Mouse (Mus musculus): Measurements from ENCODE around the gene Gm5431. TPM values are rescaled to one million over a fixed set of nuclear protein-coding genes. Genes with fewer than 3 reads are reported as not detected.

Gene Gm5431
- polyA plus RNA-seq, 2 experiments, result 0.16 to 0.22 TPM

- Histone ChIP-seq H3K27me3 (ENCODE audit: control insufficient read depth, insufficient read depth, low read length) (no peaks in the 10 kb centered on the region; the same call in 1 of the 2 replicates), H3K36me3 (ENCODE audit: control insufficient read depth, insufficient read depth, low read length) (no peaks in the 10 kb centered on the region), H3K27ac (replicated peaks; ENCODE audit: low read depth, low read length) (no peak overlapping the region), H3K9me3 (ENCODE audit: control insufficient read depth, low read length) (no peaks in the 10 kb centered on the region), H3K4me2 (replicated peaks; ENCODE audit: low read depth, low read length, severe bottlenecking) (no peak overlapping the region), H3K4me1 (ENCODE audit: control insufficient read depth, insufficient read depth, low read length) (no peaks in the 10 kb centered on the region), H3K9ac (ENCODE audit: low read depth, low read length, severe bottlenecking) (no peak overlapping the region), H3K4me3 (replicated peaks; ENCODE audit: low read length) (no peak overlapping the region)
- no peak for TF ChIP-seq POLR2A (IDR thresholded peaks at IDR 0.05; ENCODE audit: borderline replicate concordance, extremely low read depth, insufficient read depth, insufficient read length)
- ATAC-seq (ENCODE audit: low FRiP score, low read depth) (no peak), DNase-seq (ENCODE audit: low spot score) (no peak)
- WGBS, result 21% methylated on average over 13 of the region's 13 CpGs
These were observed 56.7 kb downstream of the Gm5431 start for GRCm38 (mm10) chr11:48845244-48845815.

- H3K4me3 ChIP-seq (replicated peaks; ENCODE audit: low read length), result no peak overlapping the region
- no peaks in the 10 kb centered on the region for H3K4me1 ChIP-seq (ENCODE audit: control insufficient read depth, insufficient read depth, low read length)
- H3K27me3 ChIP-seq (ENCODE audit: control insufficient read depth, insufficient read depth, low read length), result no peaks in the 10 kb centered on the region
- TF ChIP-seq POLR2A (IDR thresholded peaks at IDR 0.05; ENCODE audit: borderline replicate concordance, extremely low read depth, insufficient read depth, insufficient read length), result no peak
- no peaks in the 10 kb centered on the region for H3K36me3 ChIP-seq (ENCODE audit: control insufficient read depth, insufficient read depth, low read length)
- H3K4me2 ChIP-seq (replicated peaks; ENCODE audit: low read depth, low read length, severe bottlenecking), result no peak overlapping the region
- H3K27ac ChIP-seq (replicated peaks; ENCODE audit: low read depth, low read length), result no peak overlapping the region
- WGBS, result 53% methylated on average over 6 of the region's 6 CpGs
- H3K9ac ChIP-seq (ENCODE audit: low read depth, low read length, severe bottlenecking), result no peak overlapping the region
- no peaks in the 10 kb centered on the region for H3K9me3 ChIP-seq (ENCODE audit: control insufficient read depth, low read length)
- ATAC-seq (ENCODE audit: low FRiP score, low read depth) (no peak), DNase-seq (ENCODE audit: low spot score) (no peak)
These were observed 57.7 kb downstream of the Gm5431 start for GRCm38 (mm10) chr11:48844309-48844708.

DNA sequence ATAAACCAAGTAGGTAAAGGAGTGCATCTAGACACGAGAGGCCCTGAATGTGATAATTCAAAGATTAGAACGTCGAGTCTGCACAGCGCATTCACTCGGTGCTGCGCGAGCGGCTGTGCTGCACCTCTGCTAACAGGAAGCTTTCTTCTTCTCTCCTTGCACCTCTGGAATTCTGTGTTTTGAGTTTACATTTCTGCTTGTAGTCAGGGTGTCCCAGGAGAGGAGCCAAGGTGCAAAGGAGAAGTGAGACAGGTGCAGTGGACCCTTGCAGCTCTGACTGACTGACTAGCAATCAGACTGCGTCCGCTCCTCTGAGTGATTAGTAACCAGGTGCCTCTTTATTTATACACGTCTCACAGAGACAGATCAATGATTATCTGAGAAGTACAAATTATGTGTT is 58.8 kb downstream of the Gm5431 start:
- DNase-seq (ENCODE audit: low spot score) (no peak), ATAC-seq (ENCODE audit: low FRiP score, low read depth) (no peak)
- Histone ChIP-seq H3K4me2 (replicated peaks; ENCODE audit: low read depth, low read length, severe bottlenecking) (no peak overlapping the region), H3K9me3 (ENCODE audit: control insufficient read depth, low read length) (no peaks in the 10 kb centered on the region), H3K4me3 (replicated peaks; ENCODE audit: low read length) (no peak overlapping the region), H3K4me1 (ENCODE audit: control insufficient read depth, insufficient read depth, low read length) (no peaks in the 10 kb centered on the region), H3K27ac (replicated peaks; ENCODE audit: low read depth, low read length) (no peak overlapping the region), H3K9ac (ENCODE audit: low read depth, low read length, severe bottlenecking) (no peak overlapping the region), H3K36me3 (ENCODE audit: control insufficient read depth, insufficient read depth, low read length) (no peaks in the 10 kb centered on the region), H3K27me3 (ENCODE audit: control insufficient read depth, insufficient read depth, low read length) (no peaks in the 10 kb centered on the region)
- 84% methylated on average over 11 of the region's 11 CpGs for WGBS
- no peak for TF ChIP-seq POLR2A (IDR thresholded peaks at IDR 0.05; ENCODE audit: borderline replicate concordance, extremely low read depth, insufficient read depth, insufficient read length)

- no peaks in the 10 kb centered on the region for H3K4me1 ChIP-seq (ENCODE audit: control insufficient read depth, insufficient read depth, low read length)
- no peaks in the 10 kb centered on the region for H3K36me3 ChIP-seq (ENCODE audit: control insufficient read depth, insufficient read depth, low read length)
- no peaks in the 10 kb centered on the region; the same call in 1 of the 2 replicates for H3K27me3 ChIP-seq (ENCODE audit: control insufficient read depth, insufficient read depth, low read length)
- no peak overlapping the region for H3K4me2 ChIP-seq (replicated peaks; ENCODE audit: low read depth, low read length, severe bottlenecking)
- no peak overlapping the region for H3K27ac ChIP-seq (replicated peaks; ENCODE audit: low read depth, low read length)
- no peak for ATAC-seq (ENCODE audit: low FRiP score, low read depth)
- H3K9ac ChIP-seq (ENCODE audit: low read depth, low read length, severe bottlenecking), result no peak overlapping the region
- no peaks in the 10 kb centered on the region for H3K9me3 ChIP-seq (ENCODE audit: control insufficient read depth, low read length)
- no peak for DNase-seq (ENCODE audit: low spot score)
- no peak overlapping the region for H3K4me3 ChIP-seq (replicated peaks; ENCODE audit: low read length)
- WGBS, result 83% methylated on average over 4 of the region's 4 CpGs
- no peak for TF ChIP-seq POLR2A (IDR thresholded peaks at IDR 0.05; ENCODE audit: borderline replicate concordance, extremely low read depth, insufficient read depth, insufficient read length)
These were observed 59.6 kb downstream of the Gm5431 start for GRCm38 (mm10) chr11:48842378-48842792.

DNA sequence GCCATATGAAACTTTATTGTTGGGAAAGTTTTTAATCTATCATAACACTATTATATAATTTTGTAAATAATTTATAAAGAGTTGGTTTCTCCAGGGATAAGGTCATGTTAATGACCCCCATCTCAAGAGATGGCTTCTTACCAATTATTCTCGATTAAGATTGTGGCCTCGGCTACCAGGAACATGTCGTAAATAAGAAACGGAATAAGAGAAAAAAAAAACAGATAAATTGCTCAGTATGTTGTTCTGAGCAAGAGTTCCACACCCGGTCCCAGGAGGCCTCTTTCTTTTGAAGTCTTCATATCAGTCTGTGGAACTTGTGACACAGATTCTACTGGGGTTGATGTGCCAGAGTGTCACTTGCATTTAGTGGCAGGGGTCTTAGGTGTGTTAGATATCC is 60.8 kb downstream of the Gm5431 start:
- H3K4me3 ChIP-seq (replicated peaks; ENCODE audit: low read length), result no peak overlapping the region
- DNase-seq (ENCODE audit: low spot score), result no peak
- H3K4me1 ChIP-seq (ENCODE audit: control insufficient read depth, insufficient read depth, low read length), result 0 out of 2 replicates have a peak, but pooled peaks cover 3% of the 10 kb centered on the region
- 73% methylated on average over 5 of the region's 5 CpGs for WGBS
- H3K27me3 ChIP-seq (ENCODE audit: control insufficient read depth, insufficient read depth, low read length), result peaks cover 4% of the 10 kb centered on the region; the same call in 1 of the 2 replicates
- no peak overlapping the region for H3K27ac ChIP-seq (replicated peaks; ENCODE audit: low read depth, low read length)
- no peak overlapping the region for H3K9ac ChIP-seq (ENCODE audit: low read depth, low read length, severe bottlenecking)
- no peak for ATAC-seq (ENCODE audit: low FRiP score, low read depth)
- H3K9me3 ChIP-seq (ENCODE audit: control insufficient read depth, low read length), result no peaks in the 10 kb centered on the region
- no peaks in the 10 kb centered on the region for H3K36me3 ChIP-seq (ENCODE audit: control insufficient read depth, insufficient read depth, low read length)
- H3K4me2 ChIP-seq (replicated peaks; ENCODE audit: low read depth, low read length, severe bottlenecking), result no peak overlapping the region
- TF ChIP-seq POLR2A (IDR thresholded peaks at IDR 0.05; ENCODE audit: borderline replicate concordance, extremely low read depth, insufficient read depth, insufficient read length), result no peak

Data from limb, embryonic 14.5 days (tissue).